Mouse (Mus musculus) midbrain, embryonic 16.5 days (tissue): ENCODE results near the gene Atxn1l. TPM values are rescaled to one million over a fixed set of nuclear protein-coding genes. Genes with fewer than 3 reads are reported as not detected.

Experiments used
- ATAC-seq: fragments of 200-750 bp; cut with Nextera tagmentation; 2 replicates; pipeline ENCODE4 v1.8.0; 2017; ENCODE audit warnings: moderate TSS enrichment
- H3K27ac ChIP-seq: fragments of 300-500 bp; sonication (generic); 2 replicates; pipeline ENCODE4 v1.5.1; 2014; ENCODE audit warnings: mild to moderate bottlenecking, low read length, mixed read lengths
- H3K27me3 ChIP-seq: fragments of 300-500 bp; sonication (generic); 2 replicates; pipeline ENCODE4 v1.6.1; 2014; ENCODE audit warnings: low read depth, low read length, mixed read lengths; ENCODE audit not compliant: control insufficient read depth, insufficient read depth
- H3K36me3 ChIP-seq: fragments of 300-500 bp; sonication (generic); 2 replicates; pipeline ENCODE4 v1.6.1; 2014; ENCODE audit warnings: mild to moderate bottlenecking, low read length, moderate library complexity, mixed read lengths; ENCODE audit not compliant: control insufficient read depth, insufficient read depth
- H3K4me1 ChIP-seq: fragments of 300-500 bp; sonication (generic); 2 replicates; pipeline ENCODE4 v1.6.1; 2014; ENCODE audit warnings: mild to moderate bottlenecking, low read length, mixed read lengths; ENCODE audit not compliant: control insufficient read depth, insufficient read depth
- H3K4me2 ChIP-seq: fragments of 300-500 bp; sonication (generic); 2 replicates; pipeline ENCODE4 v1.6.1; 2014; ENCODE audit warnings: mild to moderate bottlenecking, low read length, mixed read lengths
- H3K4me3 ChIP-seq: fragments of 300-500 bp; sonication (generic); 2 replicates; pipeline ENCODE4 v1.5.1; 2014; ENCODE audit warnings: low read depth, mild to moderate bottlenecking, low read length, moderate library complexity, mixed read lengths
- H3K9ac ChIP-seq: fragments of 300-500 bp; sonication (generic); 2 replicates; pipeline ENCODE4 v1.6.1; 2014; ENCODE audit warnings: low read depth, low read length, mixed read lengths
- H3K9me3 ChIP-seq: fragments of 300-500 bp; sonication (generic); replicated peaks from 2 replicates; pipeline ENCODE4 v1.6.1; 2014; ENCODE audit warnings: mild to moderate bottlenecking, low read length, mixed read lengths; ENCODE audit not compliant: control insufficient read depth, poor library complexity, severe bottlenecking
- WGBS: fragments of 180-500 bp; shearing (Covaris S2); extraction: QIAGEN DNeasy Blood & Tissue Kit; methylation state at CpG from one replicate; pipeline ENCODE4 v1.1.7; 2014; 5-methylcytosine and 5-hydroxymethylcytosine counted together
- polyA plus RNA-seq: library from polyadenylated mRNA; unstranded; fragments of >200 nt; fragmentation: Nextera tagmentation; extraction: Ambion mirVana; gene quantifications from 2 replicates; pipeline ENCODE4 v1.2.1, GENCODE M21; 2015

Gene Atxn1l
- polyA plus RNA-seq, 1 experiment from 2014 or later = 5.1 TPM

- Histone ChIP-seq H3K9me3 (no peaks in the 10 kb centered on the region), H3K4me1 (peaks cover 24% of the 10 kb centered on the region), H3K9ac (peak overlapping the region; percentile 100), H3K4me2 (peak overlapping the region; percentile 89), H3K27ac (no peak overlapping the region), H3K27me3 (no peaks in the 10 kb centered on the region; the same call in 1 of the 2 replicates), H3K4me3 (peak overlapping the region; percentile 93), H3K36me3 (peaks cover 25% of the 10 kb centered on the region)
- WGBS = 36% methylated on average over 2 of the region's 2 CpGs
- peak; percentile 57; the same call in 1 of the 2 replicates for ATAC-seq
Measured at GRCm38 (mm10) chr8:109706874-109707237, 30.7 kb downstream of the Atxn1l start.

GRCm38 (mm10) chr8:109706076-109706873 lies 31.3 kb downstream of the Atxn1l start:
- peaks cover 21% of the 10 kb centered on the region for H3K36me3 ChIP-seq
- peak overlapping the region; percentile 100 for H3K9ac ChIP-seq
- peak; percentile 55 for ATAC-seq
- under 1% methylated on average over 29 of the region's 30 CpGs for WGBS
- H3K4me1 ChIP-seq = peaks cover 24% of the 10 kb centered on the region
- H3K27me3 ChIP-seq = no peaks in the 10 kb centered on the region; the same call in 1 of the 2 replicates
- no peaks in the 10 kb centered on the region for H3K9me3 ChIP-seq
- peak overlapping the region; percentile 98 for H3K27ac ChIP-seq
- peak overlapping the region; percentile 89 for H3K4me2 ChIP-seq
- H3K4me3 ChIP-seq = peak overlapping the region; percentile 93

- H3K27ac ChIP-seq = peak within 1 kb of the TSS; percentile 98
- H3K4me3 ChIP-seq = peak within 1 kb of the TSS; percentile 93
- no peaks in the 10 kb centered on the region for H3K9me3 ChIP-seq
- under 1% methylated on average over 67 of the region's 100 CpGs for WGBS
- no peaks in the 10 kb centered on the region; the same call in 1 of the 2 replicates for H3K27me3 ChIP-seq
- peak within 1 kb of the TSS; percentile 100 for H3K9ac ChIP-seq
- peak; percentile 81 for ATAC-seq
- H3K4me2 ChIP-seq = peak within 1 kb of the TSS; percentile 89
- H3K36me3 ChIP-seq = peaks cover 15% of the 10 kb centered on the region
- H3K4me1 ChIP-seq = peaks cover 24% of the 10 kb centered on the region
Measured at GRCm38 (mm10) chr8:109705320-109706075, 32.0 kb downstream of the Atxn1l start, which contains the start of gene Zfp821. TSS of gene Zfp821 (plus strand) at chr8:109705546.

GRCm38 (mm10) chr8:109704565-109705319 lies 32.8 kb downstream of the Atxn1l start:
- Histone ChIP-seq H3K4me3 (peak overlapping the region; percentile 93), H3K27me3 (no peaks in the 10 kb centered on the region; the same call in 1 of the 2 replicates), H3K9me3 (no peaks in the 10 kb centered on the region), H3K36me3 (peaks cover 8% of the 10 kb centered on the region), H3K27ac (peak overlapping the region; percentile 98), H3K9ac (peak overlapping the region; percentile 100), H3K4me1 (peaks cover 22% of the 10 kb centered on the region), H3K4me2 (peak overlapping the region; percentile 89)
- 13% methylated on average over 24 of the region's 24 CpGs for WGBS
- peak; percentile 55 for ATAC-seq

GRCm38 (mm10) chr8:109698477-109698876 lies 39.1 kb downstream of the Atxn1l start:
- ATAC-seq = no peak
- Histone ChIP-seq H3K4me2 (no peak overlapping the region), H3K4me1 (peaks cover 6% of the 10 kb centered on the region), H3K9me3 (no peaks in the 10 kb centered on the region), H3K4me3 (no peak overlapping the region), H3K9ac (no peak overlapping the region), H3K27me3 (no peaks in the 10 kb centered on the region; the same call in 1 of the 2 replicates), H3K27ac (no peak overlapping the region), H3K36me3 (no peaks in the 10 kb centered on the region)
- 79% methylated on average over 3 of the region's 3 CpGs for WGBS

GRCm38 (mm10) chr8:109697754-109698153 lies 39.8 kb downstream of the Atxn1l start:
- H3K36me3 ChIP-seq = no peaks in the 10 kb centered on the region

GRCm38 (mm10) chr8:109694154-109694553 lies 43.4 kb downstream of the Atxn1l start:
- Histone ChIP-seq H3K4me1 (peaks cover 23% of the 10 kb centered on the region), H3K4me3 (no peak overlapping the region), H3K27me3 (no peaks in the 10 kb centered on the region), H3K36me3 (no peaks in the 10 kb centered on the region), H3K9ac (no peak overlapping the region), H3K27ac (no peak overlapping the region), H3K4me2 (peak overlapping the region; percentile 54; the same call in 1 of the 2 replicates), H3K9me3 (no peaks in the 10 kb centered on the region)
- ATAC-seq = no peak
- 68% methylated on average over 6 of the region's 6 CpGs for WGBS

More at GRCm38 (mm10) chr8:109697754-109698153, 39.8 kb downstream of the Atxn1l start:
- Histone ChIP-seq H3K4me2 (no peak overlapping the region), H3K4me3 (no peak overlapping the region), H3K4me1 (peaks cover 6% of the 10 kb centered on the region), H3K9ac (no peak overlapping the region), H3K27me3 (no peaks in the 10 kb centered on the region; the same call in 1 of the 2 replicates), H3K9me3 (no peaks in the 10 kb centered on the region), H3K27ac (no peak overlapping the region)
- WGBS = 80% methylated on average over 1 of the region's 1 CpGs
- no peak for ATAC-seq

GRCm38 (mm10) chr8:109693146-109693900 lies 44.2 kb downstream of the Atxn1l start, which contains the start of gene Ist1:
TSS of gene Ist1 (minus strand) at chr8:109693260.
- Histone ChIP-seq H3K4me2 (peak within 1 kb of the TSS; percentile 74), H3K9ac (peak within 1 kb of the TSS; percentile 100), H3K9me3 (no peaks in the 10 kb centered on the region), H3K36me3 (no peaks in the 10 kb centered on the region), H3K27me3 (no peaks in the 10 kb centered on the region), H3K4me3 (peak within 1 kb of the TSS; percentile 98), H3K4me1 (peaks cover 23% of the 10 kb centered on the region), H3K27ac (peak within 1 kb of the TSS; percentile 87)
- peak; percentile 96 for ATAC-seq
- WGBS = under 1% methylated on average over 57 of the region's 57 CpGs
